Mouse (Mus musculus) lung, embryonic 16.5 days (tissue): ENCODE results near the gene Eefsec. TPM values are rescaled to one million over a fixed set of nuclear protein-coding genes. Genes with fewer than 3 reads are reported as not detected.

ENCODE experiments used
- ATAC-seq: fragments of 200-750 bp; cut with Nextera tagmentation; 2 replicates; pipeline ENCODE4 v1.8.0; 2017; ENCODE audit warnings: low read depth, mild to moderate bottlenecking, moderate library complexity
- H3K27ac ChIP-seq: fragments of 300-500 bp; sonication (generic); 2 replicates; pipeline ENCODE4 v1.5.1; 2014; ENCODE audit warnings: mild to moderate bottlenecking, control low read depth, low read length
- H3K27me3 ChIP-seq: fragments of 300-500 bp; sonication (generic); 2 replicates; pipeline ENCODE4 v1.6.1; 2014; ENCODE audit warnings: low read depth, low read length, mixed read lengths; ENCODE audit not compliant: control insufficient read depth, insufficient read depth
- H3K36me3 ChIP-seq: fragments of 300-500 bp; sonication (generic); 2 replicates; pipeline ENCODE4 v1.6.1; 2014; ENCODE audit warnings: low read length; ENCODE audit not compliant: control insufficient read depth, insufficient read depth
- H3K4me1 ChIP-seq: fragments of 300-500 bp; sonication (generic); replicated peaks from 2 replicates; pipeline ENCODE4 v1.6.1; 2014; ENCODE audit warnings: low read length, mixed read lengths; ENCODE audit not compliant: control insufficient read depth, insufficient read depth
- H3K4me2 ChIP-seq: fragments of 300-500 bp; sonication (generic); 2 replicates; pipeline ENCODE4 v1.6.1; 2014; ENCODE audit warnings: low read depth, low read length, control low read depth
- H3K4me3 ChIP-seq: fragments of 300-500 bp; sonication (generic); 2 replicates; pipeline ENCODE4 v1.5.1; 2014; ENCODE audit warnings: mild to moderate bottlenecking, low read length, control low read depth
- H3K9ac ChIP-seq: fragments of 300-500 bp; sonication (generic); 2 replicates; pipeline ENCODE4 v1.6.1; 2014; ENCODE audit warnings: low read length, control low read depth
- H3K9me3 ChIP-seq: fragments of 300-500 bp; sonication (generic); 2 replicates; pipeline ENCODE4 v1.6.1; 2016; ENCODE audit warnings: low read length; ENCODE audit not compliant: control insufficient read depth
- WGBS: fragments of 180-500 bp; shearing (Covaris S2); extraction: QIAGEN DNeasy Blood & Tissue Kit; methylation state at CpG from one replicate; pipeline ENCODE4 v1.1.7; 2014; 5-methylcytosine and 5-hydroxymethylcytosine counted together
- polyA plus RNA-seq: library from polyadenylated mRNA; unstranded; fragments of >200 nt; fragmentation: Nextera tagmentation; extraction: Ambion mirVana; gene quantifications from 2 replicates; pipeline ENCODE4 v1.2.1, GENCODE M21; 2015

The Eefsec gene
- polyA plus RNA-seq, 1 experiment from 2014 or later, result 38.9 TPM

GRCm38 (mm10) chr6:88299491-88299890 is 146.8 kb downstream of the Eefsec start:
- ATAC-seq, result no peak
- Histone ChIP-seq H3K27me3 (no peaks in the 10 kb centered on the region), H3K36me3 (peaks cover 3% of the 10 kb centered on the region; the same call in 1 of the 2 replicates), H3K4me3 (no peak overlapping the region), H3K4me1 (peaks cover 3% of the 10 kb centered on the region; the same call in 1 of the 2 replicates), H3K27ac (no peak overlapping the region), H3K9ac (no peak overlapping the region), H3K4me2 (no peak overlapping the region), H3K9me3 (no peaks in the 10 kb centered on the region)
- 30% methylated on average over 2 of the region's 2 CpGs for WGBS

- Histone ChIP-seq H3K4me2 (no peak overlapping the region), H3K27ac (no peak overlapping the region), H3K9ac (no peak overlapping the region), H3K4me1 (no peaks in the 10 kb centered on the region), H3K27me3 (no peaks in the 10 kb centered on the region), H3K36me3 (peaks cover under 1% of the 10 kb centered on the region; the same call in 1 of the 2 replicates), H3K4me3 (no peak overlapping the region), H3K9me3 (no peaks in the 10 kb centered on the region)
- 57% methylated on average over 4 of the region's 4 CpGs for WGBS
- no peak for ATAC-seq
Measured at GRCm38 (mm10) chr6:88292274-88292909, 153.9 kb downstream of the Eefsec start.

- Histone ChIP-seq H3K9ac (no peak overlapping the region), H3K36me3 (no peaks in the 10 kb centered on the region), H3K4me2 (no peak overlapping the region), H3K27ac (no peak overlapping the region), H3K27me3 (no peaks in the 10 kb centered on the region), H3K4me3 (no peak overlapping the region), H3K4me1 (no peaks in the 10 kb centered on the region), H3K9me3 (no peaks in the 10 kb centered on the region)
- no peak for ATAC-seq
- 85% methylated on average over 6 of the region's 6 CpGs for WGBS
Measured at GRCm38 (mm10) chr6:88290129-88290766, 156.1 kb downstream of the Eefsec start.

GRCm38 (mm10) chr6:88278141-88278540 is 168.2 kb downstream of the Eefsec start:
- Histone ChIP-seq H3K4me3 (no peak overlapping the region), H3K27ac (no peak overlapping the region), H3K9me3 (no peaks in the 10 kb centered on the region), H3K9ac (no peak overlapping the region), H3K4me2 (no peak overlapping the region), H3K36me3 (no peaks in the 10 kb centered on the region), H3K27me3 (no peaks in the 10 kb centered on the region), H3K4me1 (peaks cover 9% of the 10 kb centered on the region; the same call in 1 of the 2 replicates)
- no peak for ATAC-seq
- WGBS, result 87% methylated on average over 2 of the region's 2 CpGs

- 90% methylated on average over 4 of the region's 4 CpGs for WGBS
- no peak for ATAC-seq
- H3K4me2 ChIP-seq, result no peak overlapping the region
- peaks cover 9% of the 10 kb centered on the region; the same call in 1 of the 2 replicates for H3K4me1 ChIP-seq
- H3K9me3 ChIP-seq, result no peaks in the 10 kb centered on the region
- no peaks in the 10 kb centered on the region for H3K27me3 ChIP-seq
- H3K27ac ChIP-seq, result no peak overlapping the region
- H3K4me3 ChIP-seq, result no peak overlapping the region
- H3K9ac ChIP-seq, result no peak overlapping the region
- no peaks in the 10 kb centered on the region for H3K36me3 ChIP-seq
Measured at GRCm38 (mm10) chr6:88277242-88277641, 169.1 kb downstream of the Eefsec start.

- H3K27ac ChIP-seq, result no peak overlapping the region
- ATAC-seq, result no peak
- WGBS, result 74% methylated on average over 4 of the region's 4 CpGs
- H3K36me3 ChIP-seq, result no peaks in the 10 kb centered on the region
- H3K27me3 ChIP-seq, result no peaks in the 10 kb centered on the region
- no peak overlapping the region for H3K4me2 ChIP-seq
- H3K4me3 ChIP-seq, result no peak overlapping the region
- H3K4me1 ChIP-seq, result peaks cover 9% of the 10 kb centered on the region; the same call in 1 of the 2 replicates
- H3K9ac ChIP-seq, result no peak overlapping the region
- H3K9me3 ChIP-seq, result no peaks in the 10 kb centered on the region
Measured at GRCm38 (mm10) chr6:88276221-88276620, 170.1 kb downstream of the Eefsec start.

- no peak overlapping the region for H3K4me2 ChIP-seq
Measured at GRCm38 (mm10) chr6:88274623-88275022, 171.7 kb downstream of the Eefsec start.

GRCm38 (mm10) chr6:88267970-88268369 is 178.4 kb downstream of the Eefsec start:
- no peak overlapping the region for H3K4me2 ChIP-seq
- ATAC-seq, result no peak
- WGBS, result 70% methylated on average over 2 of the region's 2 CpGs
- no peaks in the 10 kb centered on the region for H3K9me3 ChIP-seq
- H3K9ac ChIP-seq, result no peak overlapping the region
- H3K27me3 ChIP-seq, result no peaks in the 10 kb centered on the region
- H3K4me1 ChIP-seq, result no peaks in the 10 kb centered on the region
- no peak overlapping the region for H3K4me3 ChIP-seq
- H3K36me3 ChIP-seq, result no peaks in the 10 kb centered on the region
- H3K27ac ChIP-seq, result no peak overlapping the region

More at GRCm38 (mm10) chr6:88274623-88275022, 171.7 kb downstream of the Eefsec start:
- no peak overlapping the region for H3K4me3 ChIP-seq
- no peak overlapping the region for H3K27ac ChIP-seq
- peak; percentile 82; the same call in 1 of the 2 replicates for ATAC-seq
- H3K9me3 ChIP-seq, result no peaks in the 10 kb centered on the region
- H3K9ac ChIP-seq, result no peak overlapping the region
- H3K27me3 ChIP-seq, result no peaks in the 10 kb centered on the region
- no peaks in the 10 kb centered on the region for H3K36me3 ChIP-seq
- peaks cover 9% of the 10 kb centered on the region; the same call in 1 of the 2 replicates for H3K4me1 ChIP-seq
- 41% methylated on average over 6 of the region's 6 CpGs for WGBS

GRCm38 (mm10) chr6:88267068-88267467 is 179.3 kb downstream of the Eefsec start:
- no peaks in the 10 kb centered on the region for H3K36me3 ChIP-seq
- no peak overlapping the region for H3K4me3 ChIP-seq
- H3K4me1 ChIP-seq, result no peaks in the 10 kb centered on the region
- H3K27me3 ChIP-seq, result no peaks in the 10 kb centered on the region
- H3K4me2 ChIP-seq, result no peak overlapping the region
- H3K27ac ChIP-seq, result no peak overlapping the region
- no peak overlapping the region for H3K9ac ChIP-seq
- 63% methylated on average over 3 of the region's 3 CpGs for WGBS
- ATAC-seq, result 0 out of 2 replicates have a peak, but pooled peaks have one; percentile 26
- no peaks in the 10 kb centered on the region for H3K9me3 ChIP-seq
